Mouse (Mus musculus) mouse trophoblast stem cell (cell line): ENCODE results near the gene Eci2.

Source experiments
- in situ Hi-C, 2 experiments: fragments of 300-500 bp; cut with MseI, MboI; formaldehyde crosslinking; loops; 2 replicates in 1 of 2; 3 replicates in 1 of 2; pipeline ENCODE4 v1.15.1; 2025

Eci2 gene

GRCm38 (mm10) chr13:35026879-35027278 lies at the start of gene Eci2:
Gene Eci2 (minus strand): TSS chr13:35027096.
- in situ Hi-C loops, result no loop called here

GRCm38 (mm10) chr13:35074862-35075261 lies 48.0 kb upstream of the Eci2 start:
- in situ Hi-C loops, result no loop called here

- in situ Hi-C loops, result no loop called here
Observed at GRCm38 (mm10) chr13:35070485-35071472, 43.9 kb upstream of the Eci2 start.

GRCm38 (mm10) chr13:35067084-35067483 lies 40.2 kb upstream of the Eci2 start:
- in situ Hi-C loops, result no loop called here

GRCm38 (mm10) chr13:35066033-35066432 lies 39.1 kb upstream of the Eci2 start:
- in situ Hi-C loops, result no loop called here

- in situ Hi-C loops, result no loop called here
Observed at GRCm38 (mm10) chr13:35064381-35064780, 37.5 kb upstream of the Eci2 start.

- in situ Hi-C loops, result no loop called here
Observed at GRCm38 (mm10) chr13:35058145-35058544, 31.2 kb upstream of the Eci2 start.

- in situ Hi-C loops, result no loop called here
Observed at GRCm38 (mm10) chr13:35036486-35036885, 9.6 kb upstream of the Eci2 start.

- in situ Hi-C loops, result no loop called here
Observed at GRCm38 (mm10) chr13:35035731-35036130, 8.8 kb upstream of the Eci2 start.

- in situ Hi-C loops, result no loop called here
Observed at GRCm38 (mm10) chr13:35033571-35033970, 6.7 kb upstream of the Eci2 start.

- in situ Hi-C loops, result no loop called here
Observed at GRCm38 (mm10) chr13:35031684-35032082, 4.8 kb upstream of the Eci2 start.

GRCm38 (mm10) chr13:35030979-35031683 lies 4.2 kb upstream of the Eci2 start:
- in situ Hi-C loops, result no loop called here

- in situ Hi-C loops, result no loop called here
Observed at GRCm38 (mm10) chr13:35028365-35028764, 1.5 kb upstream of the Eci2 start.

GRCm38 (mm10) chr13:35023401-35023800 lies 3.5 kb downstream of the Eci2 start:
- in situ Hi-C loops, result loop anchor here in 1 of 2 experiments (5.0 kb wide), 1 partner anchor 41 kb away; no protein-coding TSS in a partner anchor

GRCm38 (mm10) chr13:35020383-35020782 lies 6.5 kb downstream of the Eci2 start:
- in situ Hi-C loops, result loop anchor here in 1 of 2 experiments (5.0 kb wide), 1 partner anchor 38 kb away; no protein-coding TSS in a partner anchor

GRCm38 (mm10) chr13:35018866-35019536 lies 7.9 kb downstream of the Eci2 start:
- in situ Hi-C loops, result no loop called here

GRCm38 (mm10) chr13:35017392-35017791 lies 9.5 kb downstream of the Eci2 start:
- in situ Hi-C loops, result no loop called here

GRCm38 (mm10) chr13:35016067-35016466 lies 10.8 kb downstream of the Eci2 start:
- in situ Hi-C loops, result no loop called here

- in situ Hi-C loops, result no loop called here
Observed at GRCm38 (mm10) chr13:34995925-34996324, 31.0 kb downstream of the Eci2 start.

- in situ Hi-C loops, result no loop called here
Observed at GRCm38 (mm10) chr13:34993983-34994811, 32.7 kb downstream of the Eci2 start.

GRCm38 (mm10) chr13:34993595-34993982 lies 33.3 kb downstream of the Eci2 start:
- in situ Hi-C loops, result no loop called here
